Mouse (Mus musculus): ENCODE measurements around the gene March4. TPM values are rescaled to one million over a fixed set of nuclear protein-coding genes. Genes with fewer than 3 reads are reported as not detected.

Gene March4
- polyA plus RNA-seq, 1 experiment from 2014 or later = 3.1 TPM

DNA sequence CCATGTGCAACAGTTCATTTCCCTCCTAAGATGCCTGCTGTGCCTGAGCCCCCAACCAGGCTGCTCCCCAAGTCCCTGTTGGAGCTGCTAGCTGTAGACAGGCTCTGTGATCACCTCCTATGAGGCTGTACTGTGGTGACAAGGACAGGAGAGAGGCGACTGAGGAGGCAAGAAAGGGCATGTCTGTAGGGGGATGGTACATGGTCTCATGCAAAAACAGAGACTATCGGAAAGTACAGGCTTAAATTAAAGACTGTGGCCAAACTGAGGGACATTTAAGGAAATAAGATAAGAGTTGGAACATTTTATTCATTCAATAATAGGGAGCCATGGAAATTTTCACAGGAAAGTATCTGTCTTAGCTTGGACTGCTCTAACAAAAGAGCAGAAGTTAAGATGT is 29.1 kb downstream of the March4 start:
- Histone ChIP-seq H3K9me3 (ENCODE audit: control insufficient read depth, low read length) (no peaks in the 10 kb centered on the region), H3K27ac (ENCODE audit: low read depth, low read length) (no peak overlapping the region), H3K9ac (ENCODE audit: low read length) (no peak overlapping the region), H3K27me3 (ENCODE audit: control insufficient read depth, insufficient read depth, low read length) (no peaks in the 10 kb centered on the region), H3K4me1 (ENCODE audit: control insufficient read depth, insufficient read depth, low read length) (no peaks in the 10 kb centered on the region), H3K4me2 (ENCODE audit: low read depth) (no peak overlapping the region), H3K4me3 (ENCODE audit: low read depth, low read length) (no peak overlapping the region), H3K36me3 (ENCODE audit: control insufficient read depth, insufficient read depth, low read length) (no peaks in the 10 kb centered on the region)
- no peak for ATAC-seq (ENCODE audit: insufficient read depth, low FRiP score, low TSS enrichment)
- no peak for DNase-seq (ENCODE audit: low spot score)
- whole genome bisulfite sequencing = 68% methylated on average over 2 of the region's 2 CpGs

DNA sequence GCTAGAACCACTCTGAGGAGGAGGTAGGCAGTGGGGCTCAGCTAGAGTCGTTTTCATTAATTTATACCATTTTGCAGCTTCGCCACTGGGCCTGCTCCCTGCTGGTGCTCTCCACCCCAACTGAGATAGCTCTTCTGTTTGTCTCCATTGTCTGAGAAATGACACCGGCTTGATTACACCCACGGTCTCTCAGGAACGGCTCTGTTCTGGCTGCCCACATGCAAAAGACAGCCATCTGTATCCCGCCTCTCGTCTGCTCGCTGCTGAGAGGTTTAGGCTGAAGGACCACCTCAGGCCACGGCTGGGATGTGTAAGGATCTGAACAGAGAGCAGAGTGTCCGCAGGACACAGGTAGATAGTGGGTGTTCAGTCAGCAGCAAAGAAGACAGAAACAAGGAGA is 30.5 kb downstream of the March4 start:
- no peak overlapping the region for H3K4me3 ChIP-seq (ENCODE audit: low read depth, low read length)
- H3K27me3 ChIP-seq (ENCODE audit: control insufficient read depth, insufficient read depth, low read length) = no peaks in the 10 kb centered on the region
- no peak overlapping the region for H3K9ac ChIP-seq (ENCODE audit: low read length)
- H3K36me3 ChIP-seq (ENCODE audit: control insufficient read depth, insufficient read depth, low read length) = no peaks in the 10 kb centered on the region
- no peaks in the 10 kb centered on the region for H3K9me3 ChIP-seq (ENCODE audit: control insufficient read depth, low read length)
- DNase-seq (ENCODE audit: low spot score) (no peak), ATAC-seq (ENCODE audit: insufficient read depth, low FRiP score, low TSS enrichment) (no peak)
- 39% methylated on average over 10 of the region's 10 CpGs for WGBS
- no peak overlapping the region for H3K27ac ChIP-seq (ENCODE audit: low read depth, low read length)
- H3K4me1 ChIP-seq (ENCODE audit: control insufficient read depth, insufficient read depth, low read length) = no peaks in the 10 kb centered on the region
- H3K4me2 ChIP-seq (ENCODE audit: low read depth) = no peak overlapping the region

DNA sequence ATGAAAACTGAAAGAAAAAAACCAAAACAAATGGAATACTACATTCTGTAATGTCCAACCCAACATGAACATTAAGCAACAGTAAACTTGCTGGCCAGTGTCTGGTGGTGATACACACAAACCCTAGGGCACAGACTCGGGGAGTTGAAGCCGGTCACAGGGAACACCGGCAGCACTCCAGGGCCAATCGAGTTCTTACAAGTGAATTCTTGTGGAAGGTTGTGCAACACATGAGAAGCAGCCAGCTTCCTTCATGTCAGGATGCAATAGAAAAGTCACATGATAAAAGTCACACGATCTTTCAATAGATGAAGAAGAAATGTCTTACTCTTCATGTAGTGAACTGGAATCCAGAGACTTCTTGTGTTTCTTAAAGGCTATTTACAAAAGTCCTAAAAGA is 39.1 kb downstream of the March4 start:
- H3K4me1 ChIP-seq (ENCODE audit: control insufficient read depth, insufficient read depth, low read length) = no peaks in the 10 kb centered on the region
- no peak overlapping the region for H3K4me2 ChIP-seq (ENCODE audit: low read depth)
- no peaks in the 10 kb centered on the region for H3K36me3 ChIP-seq (ENCODE audit: control insufficient read depth, insufficient read depth, low read length)
- H3K9ac ChIP-seq (ENCODE audit: low read length) = no peak overlapping the region
- ATAC-seq (ENCODE audit: insufficient read depth, low FRiP score, low TSS enrichment) (no peak), DNase-seq (ENCODE audit: low spot score) (no peak)
- WGBS = 91% methylated on average over 5 of the region's 5 CpGs
- no peaks in the 10 kb centered on the region for H3K27me3 ChIP-seq (ENCODE audit: control insufficient read depth, insufficient read depth, low read length)
- no peak overlapping the region for H3K27ac ChIP-seq (ENCODE audit: low read depth, low read length)
- H3K4me3 ChIP-seq (ENCODE audit: low read depth, low read length) = no peak overlapping the region
- H3K9me3 ChIP-seq (ENCODE audit: control insufficient read depth, low read length) = no peaks in the 10 kb centered on the region

DNA sequence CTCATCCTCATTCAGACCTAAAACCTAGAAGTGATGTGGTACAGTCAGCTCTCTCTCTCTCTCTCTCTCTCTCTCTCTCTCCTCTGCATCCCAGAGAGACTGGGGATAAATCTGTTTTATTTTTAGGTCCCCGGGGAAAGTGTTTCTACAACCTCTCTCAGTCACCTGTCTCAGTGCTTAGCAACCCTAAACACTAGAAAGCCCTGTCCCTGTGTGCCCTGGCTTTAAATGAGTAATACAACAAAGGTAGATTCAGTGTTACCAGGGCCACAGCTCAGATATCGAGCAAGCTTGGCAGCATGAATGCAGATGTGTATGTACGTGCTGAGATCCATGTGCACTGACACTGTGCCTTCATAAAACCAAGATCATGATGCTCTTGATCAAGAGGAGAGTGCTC is 43.3 kb downstream of the March4 start:
- Histone ChIP-seq H3K4me1 (ENCODE audit: control insufficient read depth, insufficient read depth, low read length) (no peaks in the 10 kb centered on the region), H3K27me3 (ENCODE audit: control insufficient read depth, insufficient read depth, low read length) (no peaks in the 10 kb centered on the region), H3K9ac (ENCODE audit: low read length) (no peak overlapping the region), H3K4me2 (ENCODE audit: low read depth) (no peak overlapping the region), H3K36me3 (ENCODE audit: control insufficient read depth, insufficient read depth, low read length) (no peaks in the 10 kb centered on the region), H3K4me3 (ENCODE audit: low read depth, low read length) (no peak overlapping the region), H3K27ac (ENCODE audit: low read depth, low read length) (no peak overlapping the region), H3K9me3 (ENCODE audit: control insufficient read depth, low read length) (no peaks in the 10 kb centered on the region)
- DNase-seq (ENCODE audit: low spot score) (no peak), ATAC-seq (ENCODE audit: insufficient read depth, low FRiP score, low TSS enrichment) (no peak)
- 85% methylated on average over 3 of the region's 3 CpGs for WGBS

DNA sequence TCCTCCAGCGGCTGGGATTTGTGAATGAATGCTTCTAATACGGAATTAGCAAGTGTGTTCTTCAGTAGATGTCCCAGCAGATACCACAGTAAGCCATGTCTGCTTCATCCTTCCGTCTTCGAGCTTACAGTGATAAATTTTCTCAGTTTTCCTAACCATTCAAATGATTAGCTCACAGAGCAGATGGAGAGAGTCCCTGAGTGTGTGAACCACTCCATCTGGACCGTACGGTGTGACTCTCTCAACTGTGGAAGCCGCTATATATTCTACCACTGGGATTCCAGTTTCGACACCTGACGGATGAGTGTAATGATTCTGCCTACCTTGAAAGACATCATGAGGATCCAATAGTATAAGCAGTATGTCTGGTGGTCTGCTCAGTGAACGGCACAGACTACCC is 44.1 kb downstream of the March4 start:
- H3K4me2 ChIP-seq (ENCODE audit: low read depth) = no peak overlapping the region
- H3K9me3 ChIP-seq (ENCODE audit: control insufficient read depth, low read length) = no peaks in the 10 kb centered on the region
- H3K36me3 ChIP-seq (ENCODE audit: control insufficient read depth, insufficient read depth, low read length) = no peaks in the 10 kb centered on the region
- no peak overlapping the region for H3K9ac ChIP-seq (ENCODE audit: low read length)
- DNase-seq (ENCODE audit: low spot score) (no peak), ATAC-seq (ENCODE audit: insufficient read depth, low FRiP score, low TSS enrichment) (no peak)
- H3K4me3 ChIP-seq (ENCODE audit: low read depth, low read length) = no peak overlapping the region
- H3K27ac ChIP-seq (ENCODE audit: low read depth, low read length) = no peak overlapping the region
- 89% methylated on average over 10 of the region's 10 CpGs for WGBS
- H3K27me3 ChIP-seq (ENCODE audit: control insufficient read depth, insufficient read depth, low read length) = no peaks in the 10 kb centered on the region
- H3K4me1 ChIP-seq (ENCODE audit: control insufficient read depth, insufficient read depth, low read length) = no peaks in the 10 kb centered on the region

DNA sequence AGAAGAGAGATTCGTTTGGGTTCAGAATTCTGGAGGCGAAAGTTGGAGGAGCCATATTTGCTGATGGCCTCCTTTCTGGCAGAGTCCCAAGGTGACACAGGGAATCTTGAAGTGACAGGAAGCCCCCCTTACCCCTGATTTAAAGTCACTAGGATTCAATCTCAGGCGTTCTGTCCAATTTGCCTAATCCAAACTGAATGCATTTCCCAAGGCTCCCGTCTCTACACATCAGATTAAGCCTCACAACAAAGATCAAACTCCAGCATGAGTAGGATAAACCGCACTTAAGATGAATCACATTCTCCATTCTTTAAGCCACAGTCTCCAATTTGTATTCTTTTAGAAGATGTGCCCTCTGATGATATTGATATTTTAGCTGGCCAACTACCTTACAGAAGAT is 45.4 kb downstream of the March4 start:
- Histone ChIP-seq H3K27ac (ENCODE audit: low read depth, low read length) (no peak overlapping the region), H3K4me1 (ENCODE audit: control insufficient read depth, insufficient read depth, low read length) (no peaks in the 10 kb centered on the region), H3K36me3 (ENCODE audit: control insufficient read depth, insufficient read depth, low read length) (no peaks in the 10 kb centered on the region), H3K9ac (ENCODE audit: low read length) (no peak overlapping the region), H3K4me2 (ENCODE audit: low read depth) (no peak overlapping the region), H3K9me3 (ENCODE audit: control insufficient read depth, low read length) (no peaks in the 10 kb centered on the region), H3K4me3 (ENCODE audit: low read depth, low read length) (no peak overlapping the region), H3K27me3 (ENCODE audit: control insufficient read depth, insufficient read depth, low read length) (no peaks in the 10 kb centered on the region)
- no peak for ATAC-seq (ENCODE audit: insufficient read depth, low FRiP score, low TSS enrichment)
- DNase-seq (ENCODE audit: low spot score) = no peak
- WGBS = 84% methylated on average over 5 of the region's 5 CpGs

DNA sequence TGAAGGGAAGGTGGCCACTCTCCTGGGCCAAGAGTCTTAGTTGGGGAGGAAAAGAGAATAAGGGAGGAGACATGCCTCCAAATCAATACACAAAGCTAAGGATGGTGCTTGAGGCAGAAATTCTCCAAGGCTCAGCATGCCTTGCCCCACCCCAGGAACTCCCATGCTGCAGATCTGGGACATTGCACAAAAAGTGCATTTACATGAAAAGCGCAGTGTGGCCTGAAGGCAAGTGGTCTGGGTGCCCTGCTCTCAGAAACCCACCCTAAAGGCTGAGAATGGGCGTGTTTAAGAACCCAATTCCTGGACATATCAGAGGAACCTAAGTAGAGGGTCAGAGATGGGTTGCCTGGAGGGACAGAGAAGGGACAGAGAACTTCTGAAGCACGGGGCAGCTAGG is 45.9 kb downstream of the March4 start:
- Histone ChIP-seq H3K9ac (ENCODE audit: low read length) (no peak overlapping the region), H3K4me3 (ENCODE audit: low read depth, low read length) (no peak overlapping the region), H3K27ac (ENCODE audit: low read depth, low read length) (no peak overlapping the region), H3K9me3 (ENCODE audit: control insufficient read depth, low read length) (no peaks in the 10 kb centered on the region), H3K27me3 (ENCODE audit: control insufficient read depth, insufficient read depth, low read length) (no peaks in the 10 kb centered on the region), H3K4me1 (ENCODE audit: control insufficient read depth, insufficient read depth, low read length) (no peaks in the 10 kb centered on the region), H3K4me2 (ENCODE audit: low read depth) (no peak overlapping the region), H3K36me3 (ENCODE audit: control insufficient read depth, insufficient read depth, low read length) (no peaks in the 10 kb centered on the region)
- ATAC-seq (ENCODE audit: insufficient read depth, low FRiP score, low TSS enrichment) (no peak), DNase-seq (ENCODE audit: low spot score) (no peak)
- WGBS = 71% methylated on average over 3 of the region's 3 CpGs

DNA sequence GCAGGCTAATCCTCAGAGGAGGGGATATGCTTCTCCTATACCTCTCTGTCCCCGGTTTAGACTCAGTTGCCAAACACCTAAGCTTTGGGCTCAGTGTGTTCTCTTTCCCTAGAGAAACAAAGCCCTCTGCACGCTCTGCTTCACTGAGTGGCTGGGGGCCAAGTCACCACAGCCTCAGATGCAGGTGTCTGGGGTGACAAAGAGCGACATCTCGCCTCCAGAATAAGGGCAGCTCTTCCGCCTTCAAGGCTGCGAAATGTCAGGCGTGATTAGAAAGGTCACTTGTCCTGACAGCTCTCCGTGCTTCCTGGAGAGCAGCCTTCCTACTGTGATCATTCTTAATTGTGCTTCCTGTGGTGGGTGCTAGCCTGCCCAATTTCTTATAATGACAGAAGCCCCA is 46.5 kb downstream of the March4 start:
- H3K4me1 ChIP-seq (ENCODE audit: control insufficient read depth, insufficient read depth, low read length) = no peaks in the 10 kb centered on the region
- no peaks in the 10 kb centered on the region for H3K9me3 ChIP-seq (ENCODE audit: control insufficient read depth, low read length)
- DNase-seq (ENCODE audit: low spot score) = peak; percentile 23

DNA sequence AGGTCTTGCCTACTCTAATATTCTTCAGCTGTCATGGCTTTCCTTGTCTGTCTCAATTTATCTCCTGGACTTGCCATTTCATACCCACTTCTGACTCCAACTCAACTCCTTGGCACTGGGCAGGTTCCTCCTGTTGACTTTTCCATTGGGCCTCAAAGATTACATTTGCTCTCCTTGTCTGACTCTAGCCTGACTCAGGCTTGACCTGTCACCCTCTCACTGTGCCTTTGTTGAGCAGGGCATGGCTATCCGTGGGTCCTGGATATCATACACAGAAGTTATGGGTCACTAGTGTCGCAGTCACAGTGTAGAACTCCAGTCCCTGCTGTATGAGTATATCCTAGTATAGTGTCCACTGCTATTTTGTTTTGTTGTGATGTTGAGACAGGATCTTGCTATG is 60.1 kb downstream of the March4 start:
- 82% methylated on average over 2 of the region's 2 CpGs for WGBS
- no peaks in the 10 kb centered on the region for H3K27me3 ChIP-seq (ENCODE audit: control insufficient read depth, insufficient read depth, low read length)
- no peaks in the 10 kb centered on the region for H3K9me3 ChIP-seq (ENCODE audit: control insufficient read depth, low read length)
- H3K4me2 ChIP-seq (ENCODE audit: low read depth) = no peak overlapping the region
- no peak for DNase-seq (ENCODE audit: low spot score)
- H3K27ac ChIP-seq (ENCODE audit: low read depth, low read length) = no peak overlapping the region
- H3K9ac ChIP-seq (ENCODE audit: low read length) = no peak overlapping the region
- ATAC-seq (ENCODE audit: insufficient read depth, low FRiP score, low TSS enrichment) = no peak
- H3K36me3 ChIP-seq (ENCODE audit: control insufficient read depth, insufficient read depth, low read length) = no peaks in the 10 kb centered on the region
- no peaks in the 10 kb centered on the region for H3K4me1 ChIP-seq (ENCODE audit: control insufficient read depth, insufficient read depth, low read length)
- H3K4me3 ChIP-seq (ENCODE audit: low read depth, low read length) = no peak overlapping the region

More for the DNA sequence above, 46.5 kb downstream of the March4 start:
- H3K4me2 ChIP-seq (ENCODE audit: low read depth) = no peak overlapping the region
- no peaks in the 10 kb centered on the region for H3K27me3 ChIP-seq (ENCODE audit: control insufficient read depth, insufficient read depth, low read length)
- no peaks in the 10 kb centered on the region for H3K36me3 ChIP-seq (ENCODE audit: control insufficient read depth, insufficient read depth, low read length)
- no peak overlapping the region for H3K9ac ChIP-seq (ENCODE audit: low read length)
- no peak overlapping the region for H3K4me3 ChIP-seq (ENCODE audit: low read depth, low read length)
- no peak overlapping the region for H3K27ac ChIP-seq (ENCODE audit: low read depth, low read length)
- no peak for ATAC-seq (ENCODE audit: insufficient read depth, low FRiP score, low TSS enrichment)
- WGBS = 14% methylated on average over 8 of the region's 8 CpGs
